Mouse (Mus musculus) mature B cell (primary cell): Measurements from ENCODE around the gene Cyp4f18.
"Not testable (repeated sequence)": the region's sequence is repeated elsewhere in the genome, so short reads cannot be mapped to it uniquely, and the experiment has no call there.

ENCODE experiments used
- in situ Hi-C: fragments of 300-500 bp; cut with MboI; formaldehyde crosslinking; loops from 2 replicates; pipeline ENCODE4 v1.14.3; 2019

Gene Cyp4f18

GRCm38 (mm10) chr8:71981032-71981431, 28.4 kb downstream of the Cyp4f18 start:
- in situ Hi-C loops, result loop anchor here (25.0 kb wide), 1 partner anchor 844 kb away; no protein-coding TSS in a partner anchor

- in situ Hi-C loops, result no loop called here
Observed at GRCm38 (mm10) chr8:71974211-71974610, 35.2 kb downstream of the Cyp4f18 start.

- in situ Hi-C loops, result no loop called here
Observed at GRCm38 (mm10) chr8:71971945-71972344, 37.5 kb downstream of the Cyp4f18 start.

- in situ Hi-C loops, result no loop called here
Observed at GRCm38 (mm10) chr8:71968636-71969035, 40.8 kb downstream of the Cyp4f18 start.

GRCm38 (mm10) chr8:71968100-71968499, 41.3 kb downstream of the Cyp4f18 start:
- in situ Hi-C loops, result no loop called here

- in situ Hi-C loops, result no loop called here
Observed at GRCm38 (mm10) chr8:71967261-71967660, 42.2 kb downstream of the Cyp4f18 start.

GRCm38 (mm10) chr8:71966411-71966810, 43.0 kb downstream of the Cyp4f18 start:
- in situ Hi-C loops, result no loop called here

- in situ Hi-C loops, result no loop called here
Observed at GRCm38 (mm10) chr8:71965166-71965565, 44.3 kb downstream of the Cyp4f18 start.

GRCm38 (mm10) chr8:71964051-71964450, 45.4 kb downstream of the Cyp4f18 start:
- in situ Hi-C loops, result no loop called here

GRCm38 (mm10) chr8:71961796-71962195, 47.6 kb downstream of the Cyp4f18 start:
- in situ Hi-C loops, result no loop called here

- in situ Hi-C loops, result no loop called here
Observed at GRCm38 (mm10) chr8:71960483-71960882, 48.9 kb downstream of the Cyp4f18 start.

GRCm38 (mm10) chr8:71954666-71955065, 54.8 kb downstream of the Cyp4f18 start:
- in situ Hi-C loops, result no loop called here

GRCm38 (mm10) chr8:71952961-71953700, 56.3 kb downstream of the Cyp4f18 start:
- in situ Hi-C loops, result not testable (repeated sequence)

- in situ Hi-C loops, result no loop called here
Observed at GRCm38 (mm10) chr8:71952489-71952888, 56.9 kb downstream of the Cyp4f18 start.

- in situ Hi-C loops, result no loop called here
Observed at GRCm38 (mm10) chr8:71951436-71952161, 57.8 kb downstream of the Cyp4f18 start.

GRCm38 (mm10) chr8:71950482-71951221, 58.8 kb downstream of the Cyp4f18 start, which contains the start of gene Zfp961:
TSS of gene Zfp961 (plus strand) at chr8:71951038.
- in situ Hi-C loops, result no loop called here

- in situ Hi-C loops, result no loop called here
Observed at GRCm38 (mm10) chr8:71948624-71949023, 60.8 kb downstream of the Cyp4f18 start.

GRCm38 (mm10) chr8:71941776-71942175, 67.7 kb downstream of the Cyp4f18 start:
- in situ Hi-C loops, result no loop called here

- in situ Hi-C loops, result no loop called here
Observed at GRCm38 (mm10) chr8:71940293-71941208, 68.9 kb downstream of the Cyp4f18 start.
